Mouse (Mus musculus): ENCODE measurements around the gene Hist1h2an.

GRCm38 (mm10) chr13:21749387-21750158, 37.4 kb downstream of the Hist1h2an start:
- no peak for TF ChIP-seq CTCF (IDR thresholded peaks at IDR 0.05; ENCODE audit: low read depth)
- no peak for TF ChIP-seq EP300 (IDR thresholded peaks at IDR 0.05; ENCODE audit: low read depth)

All from heart, postnatal 0 days (tissue).